Comparison of ENCODE assay signal across 9 mouse cellular contexts in the genomic region with DNA sequence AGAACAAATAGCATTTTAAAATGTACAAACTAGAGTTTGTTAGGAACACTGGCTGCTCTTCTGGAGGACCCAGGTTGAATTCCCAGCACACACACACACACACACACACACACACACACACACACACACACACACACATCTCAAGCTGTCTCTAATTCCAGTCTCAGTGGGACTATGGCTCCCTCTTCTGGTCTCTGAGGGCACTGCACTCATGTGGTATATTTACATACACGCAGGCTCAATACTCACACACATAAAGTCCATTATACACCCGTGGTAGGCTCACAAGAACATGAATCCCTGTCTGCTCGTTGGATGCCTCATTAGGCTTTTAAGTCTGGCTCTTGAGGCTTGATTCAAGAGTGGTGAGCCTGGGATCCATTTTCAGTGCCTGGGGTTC. TPM values are rescaled to one million over a fixed set of nuclear protein-coding genes. Genes with fewer than 3 reads are reported as not detected.
DNase-seq lines count a peak whose midpoint lies in the region; ATAC-seq and TF ChIP-seq lines count a peak whose summit lies in the region.
"Had no signal": no experiment of that assay in that cellular context is flagged by ENCODE, and none has a peak within 500 bp of the region (broad histone marks: within the 10 kb centered on the region; RNA-seq: fewer than 3 reads in every experiment).

No protein-coding gene starts in this region.

- H3K27me3 ChIP-seq in hindbrain, postnatal 0 days (ENCODE audit: insufficient read depth, low read length) = no peaks in the 10 kb centered on the region
- H3K27me3 ChIP-seq in hindbrain, embryonic 14.5 days (ENCODE audit: control insufficient read depth, insufficient read depth, low read length) = no peaks in the 10 kb centered on the region
- H3K27me3 ChIP-seq in neural tube, embryonic 15.5 days (replicated peaks) = no peaks in the 10 kb centered on the region
- H3K27me3 ChIP-seq: liver, embryonic 15.5 days had no signal

- H3K4me1 ChIP-seq in hindbrain, postnatal 0 days (ENCODE audit: insufficient read depth, low read length) = no peaks in the 10 kb centered on the region
- H3K4me1 ChIP-seq in hindbrain, embryonic 14.5 days (replicated peaks; ENCODE audit: control insufficient read depth, insufficient read depth, low read length) = no peaks in the 10 kb centered on the region
- no peaks in the 10 kb centered on the region for H3K4me1 ChIP-seq in neural tube, embryonic 15.5 days
- H3K4me1 ChIP-seq: liver, embryonic 15.5 days had no signal

- H3K9me3 ChIP-seq in hindbrain, postnatal 0 days (ENCODE audit: low read length) = no peaks in the 10 kb centered on the region
- H3K9me3 ChIP-seq in hindbrain, embryonic 14.5 days (ENCODE audit: control insufficient read depth, low read length) = 0 out of 2 replicates have a peak, but pooled peaks cover 4% of the 10 kb centered on the region
- H3K9me3 ChIP-seq in neural tube, embryonic 15.5 days (replicated peaks) = no peaks in the 10 kb centered on the region
- H3K9me3 ChIP-seq: liver, embryonic 15.5 days had no signal

- no peaks in the 10 kb centered on the region for H3K36me3 ChIP-seq in hindbrain, postnatal 0 days (ENCODE audit: insufficient read depth, low read length)
- no peaks in the 10 kb centered on the region for H3K36me3 ChIP-seq in hindbrain, embryonic 14.5 days (replicated peaks; ENCODE audit: control insufficient read depth, insufficient read depth)
- no peaks in the 10 kb centered on the region for H3K36me3 ChIP-seq in neural tube, embryonic 15.5 days
- H3K36me3 ChIP-seq: liver, embryonic 15.5 days had no signal

- H3K4me2 ChIP-seq in hindbrain, postnatal 0 days (ENCODE audit: low read depth, low read length) = no peak overlapping the region
- H3K4me2 ChIP-seq in hindbrain, embryonic 14.5 days (replicated peaks) = no peak overlapping the region
- H3K4me2 ChIP-seq in neural tube, embryonic 15.5 days = no peak overlapping the region
- H3K4me2 ChIP-seq: liver, embryonic 15.5 days had no signal

- no peak for ATAC-seq in hindbrain, postnatal 0 days
- no peak for ATAC-seq in hindbrain, embryonic 14.5 days (ENCODE audit: low FRiP score)
- no peak for ATAC-seq in neural tube, embryonic 15.5 days (ENCODE audit: low FRiP score)

- no peak overlapping the region for H3K4me3 ChIP-seq in hindbrain, postnatal 0 days (ENCODE audit: low read length)
- no peak overlapping the region for H3K4me3 ChIP-seq in hindbrain, embryonic 14.5 days (replicated peaks; ENCODE audit: low read length)
- no peak overlapping the region for H3K4me3 ChIP-seq in neural tube, embryonic 15.5 days (replicated peaks)
- H3K4me3 ChIP-seq: liver, embryonic 15.5 days had no signal

- no peak overlapping the region for H3K9ac ChIP-seq in hindbrain, postnatal 0 days (replicated peaks; ENCODE audit: low read length)
- no peak overlapping the region for H3K9ac ChIP-seq in hindbrain, embryonic 14.5 days
- no peak overlapping the region for H3K9ac ChIP-seq in neural tube, embryonic 15.5 days (replicated peaks)
- H3K9ac ChIP-seq: liver, embryonic 15.5 days had no signal

- peak; percentile 50 for TF ChIP-seq CTCF in hindbrain, postnatal 0 days (IDR thresholded peaks at IDR 0.05; ENCODE audit: low read depth)

- WGBS in hindbrain, postnatal 0 days = 33% methylated on average over 3 of the region's 3 CpGs
- WGBS in hindbrain, embryonic 14.5 days = 48% methylated on average over 3 of the region's 3 CpGs
- WGBS in neural tube, embryonic 15.5 days = 49% methylated on average over 3 of the region's 3 CpGs

- H3K27ac ChIP-seq in hindbrain, postnatal 0 days = no peak overlapping the region
- no peak overlapping the region for H3K27ac ChIP-seq in hindbrain, embryonic 14.5 days
- H3K27ac ChIP-seq in neural tube, embryonic 15.5 days (replicated peaks) = no peak overlapping the region
- H3K27ac ChIP-seq: liver, embryonic 15.5 days had no signal

- peak; percentile 6 for DNase-seq in hindbrain, postnatal 0 days (ENCODE audit: low spot score)
- no peak for DNase-seq in hindbrain, embryonic 14.5 days (ENCODE audit: low spot score)
- DNase-seq in CD4-positive helper T cell, adult 2 months (ENCODE audit: low read depth, low spot score) = peak; percentile 17
- DNase-seq in c-Kit-positive CD71-positive TER-119-positive erythroid progenitor cells, embryonic 14.5 days (ENCODE audit: low spot score) = peak; percentile 31
- DNase-seq in lung, postnatal 10 days = peak; percentile 58
- DNase-seq in gastrocnemius, adult 8-10 months (ENCODE audit: low spot score in 2 of 2) = no peak
- no peak for DNase-seq in layer of hippocampus, adult 9-11 months

RNA-seq across cellular contexts. Expression of gene Cyp2b10, which starts 6.6 kb away (rescaled TPM):
- not detected in 2 replicates for total RNA-seq in hindbrain, postnatal 0 days (2014; rRNA removed)
- not detected in 2 replicates for polyA plus RNA-seq in hindbrain, postnatal 0 days (2015; fragmentation: Nextera tagmentation; extraction: Ambion mirVana)
- not detected in 2 replicates for polyA plus RNA-seq in hindbrain, embryonic 14.5 days (2014; fragmentation: Nextera tagmentation; extraction: Ambion mirVana)
- under 1 TPM in 1 of 4 experiments, not detected in 3; 0.13 TPM for total RNA-seq in gastrocnemius, adult 8-10 months (2022)
- not detected in 2 replicates for polyA plus RNA-seq in neural tube, embryonic 15.5 days (2015; fragmentation: Nextera tagmentation; extraction: Ambion mirVana)

Comparison
In these comparisons a context has a peak if more than half of its experiments do, and no peak if none do; other contexts are left out.
1. DNase-seq: peak in hindbrain, postnatal 0 days (single experiment), CD4-positive helper T cell, adult 2 months (single experiment), c-Kit-positive CD71-positive TER-119-positive erythroid progenitor cells, embryonic 14.5 days (single experiment) and lung, postnatal 10 days (single experiment); none in hindbrain, embryonic 14.5 days (single experiment), gastrocnemius, adult 8-10 months (0 of 2) and layer of hippocampus, adult 9-11 months (single experiment).